Mouse (Mus musculus): ENCODE data around the gene Zbtb44.

- TF ChIP-seq FLI1 (IDR thresholded peaks at IDR 0.05; ENCODE audit: low read length): no peak
- TF ChIP-seq GATA1 (IDR thresholded peaks at IDR 0.05; ENCODE audit: borderline replicate concordance, low read length): no peak
These were observed 11.7 kb upstream of the Zbtb44 start for GRCm38 (mm10) chr9:31018705-31019104.
